Mouse (Mus musculus) CH12.LX (cell line): Measurements from ENCODE around the gene Cmtm8.

Experiments used
- CTCF ChIP-seq, 2 experiments: IDR thresholded peaks in 1 of 2; conservative IDR thresholded peaks in 1 of 2; 2 replicates each; pipeline ENCODE4 v1.5.1; 2011 to 2012; ENCODE audit warnings: low read depth in 2 of 2, low read length in 2 of 2, improper control_type of control experiment in 1 of 2, inconsistent platforms in 1 of 2, mild to moderate bottlenecking in 1 of 2, moderate library complexity in 1 of 2
- EP300 ChIP-seq: IDR thresholded peaks from 2 replicates; pipeline ENCODE4 v1.6.1; 2011; ENCODE audit warnings: low read length, improper control_type of control experiment
- ZC3H11A ChIP-seq: IDR thresholded peaks from 2 replicates; pipeline ENCODE4 v1.6.1; 2012; ENCODE audit warnings: low read depth, mild to moderate bottlenecking, inconsistent platforms, low read length, improper control_type of control experiment
- ZNF384 ChIP-seq: IDR thresholded peaks from 2 replicates; pipeline ENCODE4 v1.6.1; 2012; ENCODE audit warnings: low read depth, low read length, improper control_type of control experiment, inconsistent platforms

GRCm38 (mm10) chr9:114781526-114782212, 62.3 kb downstream of the Cmtm8 start, which contains the start of gene Cmtm7:
- TF ChIP-seq CTCF (conservative IDR thresholded peaks at IDR 0.05 in 1 of 2, IDR thresholded peaks at IDR 0.05 in 1 of 2; ENCODE audit: low read depth in 2 of 2, low read length in 2 of 2) (no peak), EP300 (0 out of 2 replicates have a peak, but pooled peaks have one; percentile 12), ZNF384 (no peak), ZC3H11A (no peak)
